Mouse (Mus musculus) frontal cortex, postnatal 10 days (tissue): ENCODE data around the gene Lhx3.

Experiments
- DNase-seq, 2 experiments: peaks; one replicate each; pipeline ENCODE4 v3.0.0; 2022; ENCODE audit warnings: low spot score in 2 of 2, mixed read lengths in 1 of 2

Lhx3 gene

DNA sequence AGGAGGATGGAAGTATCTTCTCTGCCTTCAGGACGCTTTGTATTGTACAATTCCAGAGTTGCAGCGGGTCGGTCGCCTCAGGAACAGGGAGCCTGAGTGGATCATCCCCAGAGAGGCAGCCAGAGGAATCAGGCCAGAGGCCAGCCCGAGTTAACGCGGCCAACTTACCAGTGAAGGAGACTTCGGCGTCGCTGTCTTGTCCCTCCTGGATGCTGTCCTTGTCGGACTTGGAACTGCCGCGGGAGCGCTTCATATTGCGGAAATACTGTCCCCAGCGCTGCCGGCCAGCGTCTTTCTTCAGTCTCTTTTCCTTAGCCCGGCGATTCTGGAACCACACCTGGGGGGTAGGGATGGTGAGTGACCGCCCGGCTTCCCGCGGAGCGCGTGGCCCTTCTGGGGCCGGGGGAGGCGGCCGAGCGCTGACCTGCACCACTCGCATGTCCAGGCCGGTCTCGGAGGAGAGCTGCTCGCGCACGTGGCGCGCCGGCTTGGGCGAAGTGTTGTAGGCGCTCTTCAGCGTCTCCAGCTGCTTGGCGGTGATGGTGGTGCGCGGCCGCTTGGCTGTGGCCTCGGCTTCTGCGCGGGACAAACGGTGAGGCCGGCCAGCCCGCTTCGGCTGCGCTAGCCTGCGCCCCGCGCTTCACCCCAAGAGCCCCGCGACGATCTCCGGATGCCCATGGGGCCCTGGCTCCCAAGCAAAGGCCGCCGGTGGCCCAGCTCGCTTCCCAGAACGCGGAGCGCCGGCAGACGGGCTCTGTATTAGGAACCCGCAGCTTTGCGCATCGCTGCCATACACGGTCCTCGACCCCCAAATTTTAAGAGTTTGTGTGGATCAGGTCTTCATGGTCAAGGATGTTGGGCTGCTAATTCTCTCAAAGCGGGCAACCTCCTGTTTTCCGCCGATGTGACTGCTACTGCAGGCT lies 5.9 kb downstream of the Lhx3 start:
- DNase-seq = no peak

DNA sequence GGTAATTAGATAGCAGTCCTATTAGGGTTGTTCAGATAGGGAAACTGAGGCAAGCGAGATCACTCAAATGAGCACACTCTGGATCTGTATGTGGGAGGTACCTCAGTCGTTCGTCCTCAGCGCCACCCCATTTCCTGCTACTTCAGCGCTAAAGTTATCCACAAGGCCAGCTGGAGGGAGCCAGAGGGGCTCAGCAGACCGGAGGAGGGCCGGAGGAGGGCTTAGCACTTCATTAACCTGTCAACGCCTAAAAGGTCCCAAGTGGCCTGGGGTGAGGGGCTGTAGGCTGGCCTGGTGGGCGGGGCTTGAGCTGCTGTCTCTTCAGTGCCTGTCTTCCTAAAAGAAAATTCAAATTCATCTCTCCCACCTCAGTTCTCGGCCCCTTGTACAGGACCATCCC lies 9.6 kb downstream of the Lhx3 start:
- no peak for DNase-seq

DNA sequence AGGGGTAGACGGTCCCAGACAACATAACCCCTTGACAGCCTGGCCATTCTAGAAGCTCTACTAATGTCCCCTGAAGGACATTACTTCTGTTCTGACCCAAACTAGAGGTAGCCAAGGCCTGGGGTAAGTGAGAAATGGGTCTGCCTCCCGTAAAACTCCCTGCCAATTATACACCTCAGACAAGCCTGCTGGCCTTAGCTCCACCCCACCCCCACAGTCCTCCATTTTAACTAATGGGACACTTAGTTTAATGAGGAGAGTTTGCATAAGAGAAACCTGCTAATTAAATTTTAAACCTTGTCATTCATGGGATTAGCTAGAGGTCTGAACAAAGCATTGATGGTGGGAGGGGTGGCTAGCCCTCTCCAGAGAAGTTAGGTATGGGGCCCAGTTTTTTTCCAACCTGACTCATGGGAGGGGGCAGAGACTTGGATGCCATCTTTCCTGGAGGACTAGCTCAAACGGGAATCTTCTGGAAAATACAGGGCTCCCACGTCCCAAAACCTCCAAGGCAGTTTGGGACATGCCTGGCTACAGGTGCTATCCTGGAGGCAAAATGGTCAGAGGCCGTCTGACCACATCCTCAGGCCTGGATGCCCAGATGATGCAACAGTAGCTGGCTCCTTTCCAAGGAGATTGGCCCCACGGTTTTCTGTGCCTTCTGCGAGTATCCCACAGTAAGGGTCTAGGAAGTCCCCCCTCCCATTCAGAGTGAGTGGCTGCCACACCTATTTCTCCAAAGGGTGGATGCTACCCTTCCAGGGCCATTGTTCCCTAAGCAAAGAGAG lies 13.3 kb downstream of the Lhx3 start:
- no peak for DNase-seq

DNA sequence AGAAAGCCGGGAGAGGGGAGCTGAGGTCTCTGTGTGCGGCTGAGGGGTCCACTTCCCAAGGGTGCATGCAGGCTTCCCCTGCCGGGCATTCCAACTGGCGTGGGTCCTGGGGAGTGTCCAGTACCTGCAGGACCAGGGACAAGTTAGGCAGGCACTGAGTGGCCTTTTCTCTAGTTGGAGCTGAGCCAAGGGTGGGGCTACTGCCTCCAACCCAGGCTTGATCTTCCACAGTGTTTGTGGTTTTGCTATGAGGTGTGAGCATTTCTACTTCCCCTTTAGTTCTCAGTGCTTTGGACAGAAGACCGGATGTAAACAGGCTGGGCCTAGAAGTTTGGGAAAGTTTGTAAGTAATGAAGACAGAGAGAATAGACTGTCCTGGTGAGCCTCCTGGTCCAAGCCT lies 19.6 kb downstream of the Lhx3 start:
- DNase-seq = no peak

DNA sequence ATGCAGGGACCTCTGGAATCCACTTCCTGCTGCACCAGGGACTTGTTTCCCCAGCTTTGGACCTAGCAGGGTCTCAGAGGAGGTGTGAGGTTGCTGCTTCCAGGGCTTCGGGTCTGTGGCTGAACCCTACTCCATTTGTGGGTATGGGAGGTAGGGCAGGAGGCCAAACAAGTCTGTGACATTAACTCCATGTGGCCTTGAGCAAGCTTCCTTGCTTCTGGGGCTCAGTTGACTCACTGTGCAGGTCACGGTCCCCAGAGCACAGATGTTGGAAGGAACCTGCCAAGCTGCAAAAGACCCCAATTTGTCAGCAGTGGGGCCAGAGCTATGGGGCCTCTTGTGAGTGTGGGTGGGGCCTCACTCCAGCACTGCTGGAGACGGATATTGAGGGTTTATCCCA lies 23.7 kb downstream of the Lhx3 start:
- no peak for DNase-seq

DNA sequence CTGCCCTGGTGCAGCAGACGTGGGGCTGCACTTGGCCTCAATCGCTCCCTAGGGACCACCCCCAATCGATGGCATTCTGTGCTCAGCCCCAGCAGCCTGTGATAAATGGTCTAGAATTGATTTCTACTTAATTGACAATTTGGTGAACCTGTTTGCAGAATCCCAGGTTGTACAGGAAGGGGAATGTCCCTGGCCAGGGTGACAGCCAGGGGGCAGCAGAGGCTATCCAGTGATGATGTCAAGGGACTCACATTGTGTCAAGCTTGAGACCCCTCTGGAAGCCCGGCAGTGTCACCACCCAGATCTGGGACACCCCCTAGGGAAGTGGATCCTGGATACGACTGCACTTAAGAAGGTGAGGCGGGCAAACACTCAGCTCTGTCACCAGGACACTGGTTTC lies 25.4 kb downstream of the Lhx3 start:
- DNase-seq = no peak

DNA sequence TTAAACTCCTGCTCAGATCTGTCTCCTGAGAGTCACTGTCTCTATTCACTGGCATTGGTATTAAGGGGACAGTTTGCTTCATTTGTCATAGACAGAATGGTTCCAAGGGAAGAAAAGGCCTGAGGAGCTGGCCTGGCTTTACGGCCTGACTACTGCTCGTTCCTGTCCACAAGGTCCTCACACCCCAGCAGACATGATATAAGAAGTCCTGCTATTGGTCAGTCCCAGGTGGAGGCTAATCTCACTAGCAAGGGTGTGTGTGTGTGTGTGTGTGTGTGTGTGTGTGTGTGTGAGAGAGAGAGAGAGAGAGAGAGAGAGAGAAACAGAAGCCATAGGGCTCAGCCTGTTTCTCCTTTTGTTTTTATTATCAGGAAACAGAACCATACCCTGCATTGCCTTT lies 30.9 kb downstream of the Lhx3 start:
- DNase-seq = no peak

DNA sequence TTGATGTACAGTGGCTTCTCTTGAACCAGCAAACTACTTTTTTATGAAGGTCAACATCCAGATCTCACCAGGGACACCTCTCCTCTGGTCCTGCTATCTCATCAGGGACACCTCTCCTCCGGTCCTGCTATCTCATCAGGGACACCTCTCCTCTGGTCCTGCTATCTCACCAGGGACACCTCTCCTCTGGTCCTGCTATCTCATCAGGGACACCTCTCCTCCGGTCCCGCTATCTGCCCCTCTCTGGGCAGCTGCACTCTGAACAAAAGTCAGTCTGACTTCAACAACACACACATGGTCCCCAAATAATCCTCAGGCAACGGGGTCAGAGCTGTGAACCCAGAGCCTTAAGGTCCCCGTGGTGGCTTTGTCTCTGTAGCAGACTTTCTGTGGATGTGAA lies 31.4 kb downstream of the Lhx3 start:
- no peak for DNase-seq

DNA sequence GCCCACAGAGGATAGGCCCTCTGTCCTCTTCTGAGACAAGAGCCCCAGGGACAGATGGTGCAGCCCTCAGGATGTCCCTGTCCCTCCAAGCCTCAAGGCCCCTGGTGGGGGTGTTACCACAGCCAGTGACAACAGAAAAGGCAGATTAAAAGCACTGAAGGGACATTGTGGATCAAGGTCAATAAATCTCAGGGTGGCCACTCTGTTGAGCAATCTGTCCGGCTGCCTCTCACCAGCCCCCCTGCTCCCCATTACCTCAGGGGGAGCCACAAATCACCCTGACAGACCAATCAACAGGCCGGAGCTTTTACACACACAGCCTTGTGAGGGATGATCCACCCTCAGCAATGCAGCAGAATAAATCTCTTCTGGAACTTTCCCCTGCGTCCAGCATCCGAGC lies 32.9 kb downstream of the Lhx3 start:
- DNase-seq = no peak

DNA sequence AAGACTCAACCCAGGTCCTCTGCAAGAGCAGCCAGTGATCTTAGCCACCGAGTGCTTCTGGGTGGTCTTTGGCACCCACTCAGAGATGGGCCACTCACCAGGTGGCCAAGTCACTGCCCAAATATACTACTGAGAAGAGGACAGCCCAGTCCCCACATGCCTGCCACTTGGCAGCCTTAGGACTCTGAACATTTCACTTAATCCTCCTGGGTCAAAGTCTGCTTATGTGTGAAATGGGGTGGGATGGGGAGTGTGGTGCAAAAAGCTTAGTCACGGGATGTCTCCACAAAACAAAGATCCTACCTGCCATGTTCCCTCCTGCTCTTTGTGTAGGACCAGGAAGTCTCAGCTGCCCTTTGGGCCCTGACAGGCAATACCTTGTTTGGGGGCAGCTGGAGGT lies 35.9 kb downstream of the Lhx3 start:
- no peak for DNase-seq

DNA sequence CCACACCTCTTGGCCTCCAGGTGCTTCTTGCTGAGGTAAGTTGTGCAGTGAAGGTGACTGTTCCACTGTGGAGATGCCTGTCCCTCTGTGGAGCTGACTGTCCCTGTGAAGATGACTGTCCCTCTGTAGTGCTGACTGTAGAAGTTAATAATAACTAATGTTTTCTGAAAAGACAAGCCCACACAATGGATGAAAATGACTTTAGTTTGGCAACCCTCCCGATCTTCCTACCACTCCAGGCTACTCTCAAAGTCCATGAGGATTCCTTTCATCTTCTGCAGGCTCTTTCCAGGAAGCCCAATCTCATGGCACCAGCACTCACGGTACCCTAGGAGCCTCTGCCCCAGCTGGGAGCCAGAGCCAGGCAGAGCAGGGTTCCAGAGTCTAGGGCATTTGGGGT lies 37.7 kb downstream of the Lhx3 start:
- DNase-seq = no peak

DNA sequence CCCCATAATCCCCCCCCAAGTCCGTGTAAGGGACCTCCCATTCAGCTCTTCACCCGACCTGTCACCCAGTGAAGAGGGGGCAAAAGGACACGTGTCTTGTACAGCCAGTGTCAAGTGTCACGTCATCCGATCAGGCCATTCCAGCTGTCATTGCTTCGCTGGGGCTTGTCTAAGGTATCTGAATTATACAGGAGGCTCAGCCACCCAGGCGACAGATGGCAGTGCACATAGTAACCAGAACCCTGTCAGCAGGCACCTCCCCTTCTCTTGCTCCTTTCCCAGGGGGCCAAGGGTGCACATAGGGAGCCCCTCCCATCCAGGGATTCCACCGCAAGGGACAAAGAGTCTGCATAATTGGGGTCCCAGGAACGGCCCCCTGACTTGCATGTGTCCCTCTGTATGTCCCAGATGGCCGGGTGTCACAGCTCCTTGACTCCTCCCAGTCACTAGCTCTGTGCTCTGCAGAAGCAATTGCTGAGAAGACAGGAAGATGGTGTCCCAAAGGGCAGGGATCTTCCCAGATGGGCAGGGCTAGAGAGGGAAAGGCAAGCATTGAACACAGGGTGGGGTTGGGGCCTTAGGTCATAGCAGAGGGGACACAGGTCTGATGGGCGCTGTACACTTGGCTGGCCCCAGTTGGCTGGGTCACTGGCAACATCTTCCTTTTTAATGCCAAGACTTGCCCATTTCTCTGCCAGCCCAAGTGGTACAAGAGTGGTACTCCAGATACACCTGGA lies 39.1 kb downstream of the Lhx3 start:
- no peak for DNase-seq

DNA sequence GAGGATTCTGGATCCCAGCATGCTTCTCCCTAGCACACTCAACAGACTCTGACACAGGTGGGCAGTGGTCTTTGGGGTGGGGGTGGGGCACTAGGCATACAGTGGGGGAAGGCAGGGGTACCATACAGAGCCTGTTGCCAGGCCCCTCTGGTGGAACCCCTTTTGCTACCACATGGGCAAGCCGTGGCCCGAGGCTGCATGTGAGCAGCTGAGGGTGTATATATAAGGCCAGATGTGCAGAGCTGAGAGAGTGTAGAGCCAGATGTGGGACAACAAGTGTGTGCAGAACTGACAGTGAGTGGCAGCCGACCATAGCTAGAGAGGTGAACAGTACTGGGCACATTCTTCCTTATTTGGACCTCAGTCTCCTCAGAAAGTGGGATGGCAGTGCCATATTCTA lies 41.2 kb downstream of the Lhx3 start:
- no peak for DNase-seq

DNA sequence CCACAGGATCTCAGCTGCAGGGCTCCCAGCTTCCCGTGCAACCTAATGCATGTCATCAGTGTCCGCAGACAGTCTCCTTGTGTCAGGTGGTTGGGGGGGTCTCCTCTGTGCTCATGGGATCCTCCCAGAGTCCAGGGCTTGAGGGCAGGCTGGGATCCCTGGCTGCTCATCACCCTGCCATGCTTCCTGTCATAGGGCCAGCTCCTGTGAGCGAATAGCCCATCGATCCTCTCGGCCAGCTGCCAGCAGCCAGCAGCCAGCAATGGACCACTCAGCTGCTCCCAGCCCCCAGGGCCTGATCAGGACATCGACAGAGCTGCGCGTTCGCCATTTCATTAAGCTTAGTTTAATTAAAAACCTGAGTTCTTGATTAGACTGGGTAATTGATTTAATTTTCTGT lies 50.0 kb downstream of the Lhx3 start:
- no peak for DNase-seq

DNA sequence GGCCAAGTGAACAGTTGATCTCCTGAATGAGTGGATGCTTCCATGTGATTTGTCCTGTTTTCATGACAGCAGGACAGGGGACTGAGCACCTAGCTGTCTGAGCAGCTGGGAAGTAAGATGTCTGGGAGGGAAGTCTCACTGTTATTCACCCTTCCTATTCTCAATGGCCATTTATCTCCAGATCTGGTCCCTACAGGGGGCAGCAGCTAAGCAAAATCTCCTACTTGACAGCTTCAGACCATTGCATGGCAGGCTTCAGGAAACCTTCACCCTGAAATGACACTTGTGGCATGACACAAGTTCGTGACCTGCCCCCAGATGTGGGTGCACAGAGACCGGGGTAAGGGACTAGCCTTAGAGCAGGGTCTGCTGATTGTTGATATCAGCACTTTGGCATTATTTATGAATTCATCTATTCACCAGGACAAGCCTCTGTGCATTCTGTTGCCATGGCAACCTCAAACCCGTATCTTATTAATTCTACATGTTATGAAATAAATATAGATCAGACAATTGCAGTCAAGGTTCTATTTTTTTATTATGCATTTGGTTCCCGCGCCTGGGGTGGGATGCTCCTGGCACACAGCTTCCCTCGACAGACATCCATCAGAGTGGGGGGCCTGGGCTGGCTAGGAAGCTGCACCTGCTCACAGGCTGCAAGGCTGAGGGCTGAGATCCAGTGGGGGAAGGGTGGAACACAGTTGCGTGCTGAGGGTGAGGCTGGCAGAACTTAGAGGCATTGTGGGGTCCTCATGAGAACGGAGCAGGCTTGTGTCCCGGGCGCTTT lies 51.7 kb downstream of the Lhx3 start:
- no peak for DNase-seq

DNA sequence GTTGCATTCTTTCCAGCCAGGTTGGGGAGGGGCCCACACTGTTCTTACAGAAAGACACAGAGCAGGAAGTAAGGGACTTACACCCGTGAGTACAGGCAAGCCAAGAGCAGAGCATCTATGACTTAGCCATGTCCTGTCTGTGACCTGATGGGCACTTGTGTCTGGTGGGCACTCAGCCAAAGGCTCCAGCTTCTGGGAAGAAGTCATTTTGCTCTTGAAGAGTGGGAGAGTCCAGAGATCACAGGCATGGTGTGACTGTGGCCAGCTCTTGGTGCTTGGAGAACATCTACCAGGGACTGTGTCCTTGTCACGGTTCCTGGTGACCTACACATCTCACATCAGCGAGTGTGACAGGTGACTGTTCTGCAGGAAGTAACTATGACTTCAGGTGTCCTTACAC lies 52.4 kb downstream of the Lhx3 start:
- DNase-seq = no peak

DNA sequence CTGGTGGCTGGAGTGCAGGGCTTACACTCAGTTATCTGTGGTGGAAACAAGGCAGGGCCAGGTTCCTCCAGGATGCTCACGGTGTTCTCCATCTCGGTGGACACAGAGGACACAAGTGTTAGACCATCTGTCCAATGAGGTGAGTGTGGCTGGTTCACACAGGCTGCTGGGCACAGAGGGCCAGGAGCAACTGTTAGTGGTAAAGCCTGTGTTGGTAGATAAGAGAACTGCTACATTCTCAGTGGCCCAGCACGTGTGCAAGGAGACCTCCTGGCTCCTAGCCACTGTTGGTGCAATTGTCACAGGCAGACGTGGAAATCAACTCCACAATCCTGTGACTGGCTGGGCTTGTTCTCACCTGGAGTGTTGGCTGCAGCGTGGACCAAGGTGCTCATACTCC lies 53.5 kb downstream of the Lhx3 start:
- DNase-seq = no peak

DNA sequence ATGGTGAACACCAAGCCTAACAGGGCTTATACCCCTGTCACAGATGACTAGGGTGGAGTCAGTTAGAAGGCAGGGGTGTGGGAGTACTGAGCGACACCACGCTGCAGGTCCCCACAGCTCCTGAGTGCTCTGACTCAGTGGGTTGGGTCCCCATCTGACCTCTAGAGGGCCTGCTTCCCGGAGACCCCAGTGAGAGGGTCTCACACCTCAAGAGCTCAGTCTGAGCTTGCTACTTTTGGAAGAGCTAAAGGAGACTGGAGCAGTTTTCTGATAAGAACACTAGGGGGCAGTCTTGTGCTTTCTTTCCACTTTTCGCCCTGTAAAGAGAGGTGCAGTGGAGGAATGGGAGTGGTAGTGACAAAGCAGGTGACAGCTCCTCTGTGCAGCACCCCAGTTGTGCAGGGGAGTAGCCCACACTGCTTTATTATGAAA lies 54.2 kb downstream of the Lhx3 start:
- DNase-seq = peak in 1 of 2 experiments; percentile 37

DNA sequence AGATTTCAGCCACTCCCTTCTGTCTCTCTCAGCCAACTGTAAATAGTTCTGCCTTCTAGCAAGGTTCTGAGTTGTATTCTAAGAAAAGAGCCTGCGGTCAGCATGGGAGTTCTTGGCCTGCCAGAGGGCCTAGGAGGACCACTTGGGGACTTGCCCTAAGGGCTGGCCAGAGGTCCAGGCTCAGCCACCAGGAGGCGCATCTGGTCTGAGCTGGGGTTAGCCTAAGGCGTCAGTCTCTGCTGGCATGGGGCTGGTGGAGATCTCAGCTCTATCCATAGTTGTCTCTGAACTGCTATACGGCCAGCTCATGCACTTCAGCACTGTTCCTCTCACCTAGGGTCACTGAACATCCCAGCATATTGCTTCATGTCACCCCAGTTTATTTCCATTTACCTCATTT lies 54.8 kb downstream of the Lhx3 start:
- no peak for DNase-seq
